Mouse (Mus musculus): ENCODE data around the gene Stambp.

- TF ChIP-seq CTCF (IDR thresholded peaks at IDR 0.05; ENCODE audit: low read depth, low read length), result no peak
- TF ChIP-seq POLR2A (IDR thresholded peaks at IDR 0.05; ENCODE audit: extremely low read depth, insufficient read depth, low read length), result no peak
Observed at GRCm38 (mm10) chr6:83595035-83595434, 22.5 kb upstream of the Stambp start.
